Mouse (Mus musculus) limb, embryonic 10.5 days (tissue): ENCODE measurements around the gene Cacna1f. TPM values are rescaled to one million over a fixed set of nuclear protein-coding genes. Genes with fewer than 3 reads are reported as not detected.
A peak's percentile ranks its signal among the peaks of the same experiment; 100 is the strongest.

Source experiments
- DNase-seq: peaks from one replicate; pipeline ENCODE4 v3.0.0-alpha.2; 2017; ENCODE audit warnings: low spot score
- H3K27ac ChIP-seq: fragments of 300-500 bp; sonication (generic); 2 replicates; pipeline ENCODE4 v1.5.1; 2016; ENCODE audit warnings: mild to moderate bottlenecking
- H3K27me3 ChIP-seq: fragments of 300-500 bp; sonication (generic); 2 replicates; pipeline ENCODE4 v1.6.1; 2016; ENCODE audit warnings: low read depth, mild to moderate bottlenecking; ENCODE audit not compliant: poor library complexity, severe bottlenecking
- H3K36me3 ChIP-seq: fragments of 300-500 bp; sonication (generic); 2 replicates; pipeline ENCODE4 v1.6.1; 2016; ENCODE audit warnings: mild to moderate bottlenecking, moderate library complexity
- H3K4me1 ChIP-seq: fragments of 300-500 bp; sonication (generic); 2 replicates; pipeline ENCODE4 v1.6.1; 2016
- H3K4me3 ChIP-seq: fragments of 300-500 bp; sonication (generic); 2 replicates; pipeline ENCODE4 v1.5.1; 2016; ENCODE audit warnings: mild to moderate bottlenecking, moderate library complexity
- H3K9me3 ChIP-seq: fragments of 300-500 bp; sonication (generic); replicated peaks from 2 replicates; pipeline ENCODE4 v1.6.1; 2016; ENCODE audit warnings: mild to moderate bottlenecking
- WGBS: fragments of 180-500 bp; shearing (Covaris S2); methylation state at CpG from one replicate; pipeline ENCODE4 v1.1.7; 2016; 5-methylcytosine and 5-hydroxymethylcytosine counted together
- polyA plus RNA-seq: library from polyadenylated mRNA; unstranded; fragments of >200 nt; fragmentation: Nextera tagmentation; extraction: Ambion mirVana; gene quantifications from 2 replicates; pipeline ENCODE4 v1.2.1, GENCODE M21; 2016

Gene Cacna1f
- polyA plus RNA-seq, 1 experiment from 2014 or later: not detected

DNA sequence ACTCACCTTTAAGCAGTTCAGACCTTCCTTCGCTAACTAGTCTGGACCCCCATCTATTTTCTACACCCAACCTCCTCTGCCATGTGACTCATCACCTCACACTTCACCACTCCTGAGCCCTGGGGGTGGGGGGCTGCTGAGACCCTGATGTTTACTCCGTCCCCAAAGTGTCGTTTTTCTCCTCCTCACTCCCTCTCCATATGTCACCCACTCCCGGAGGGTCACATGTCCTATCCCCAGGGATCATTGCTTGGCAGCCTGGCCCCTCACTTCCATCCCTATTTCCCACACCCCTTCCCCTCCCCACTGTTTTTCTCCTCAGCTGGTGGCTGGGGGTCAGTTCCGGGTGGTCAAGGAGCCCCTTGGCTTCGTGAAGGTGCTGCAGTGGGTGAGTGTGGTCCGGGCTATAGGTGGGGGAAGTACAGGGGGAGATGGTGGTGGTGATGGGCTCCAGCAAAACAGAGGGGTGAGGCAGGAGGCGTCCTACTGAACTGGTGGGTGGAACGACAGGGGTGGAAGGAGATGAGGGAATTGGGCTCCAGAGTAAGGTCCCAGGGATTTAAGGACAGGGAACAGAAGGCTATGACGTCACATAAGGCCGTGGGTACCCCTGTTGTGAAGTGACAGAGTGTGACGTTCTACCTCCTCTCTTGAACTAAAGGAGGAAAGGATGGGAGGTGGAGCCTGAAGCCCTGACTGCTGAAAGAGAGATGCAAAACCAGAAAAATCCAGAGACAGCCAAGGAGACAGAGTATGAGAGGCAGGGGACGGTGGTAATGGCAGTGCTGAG is 32.8 kb downstream of the Cacna1f start:
- no peaks in the 10 kb centered on the region; the same call in 1 of the 2 replicates for H3K9me3 ChIP-seq
- H3K27me3 ChIP-seq: peaks cover 30% of the 10 kb centered on the region
- no peak for DNase-seq
- H3K36me3 ChIP-seq: no peaks in the 10 kb centered on the region
- 13% methylated on average over 13 of the region's 13 CpGs for WGBS
- H3K4me3 ChIP-seq: no peak overlapping the region; the same call in 1 of the 2 replicates
- peaks cover 8% of the 10 kb centered on the region for H3K4me1 ChIP-seq
- H3K27ac ChIP-seq: no peak overlapping the region

DNA sequence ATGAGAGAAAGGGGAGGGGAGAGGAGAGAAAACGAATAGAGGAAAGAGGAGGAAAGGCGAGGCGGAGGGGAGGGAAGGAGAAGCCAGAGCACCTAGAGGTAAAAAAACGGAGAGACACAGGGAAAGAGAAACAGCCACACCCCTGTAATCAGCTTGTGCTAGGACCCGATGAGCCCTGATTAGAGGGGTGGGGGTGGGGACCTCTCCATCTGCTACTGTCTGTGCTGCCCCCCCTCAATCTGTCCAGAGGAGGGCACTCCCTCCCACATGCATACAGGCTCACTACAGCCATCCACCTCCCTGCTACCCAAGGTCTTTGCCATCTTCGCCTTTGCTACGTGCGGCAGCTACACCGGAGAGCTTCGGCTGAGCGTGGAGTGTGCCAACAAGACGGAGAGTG is 33.9 kb downstream of the Cacna1f start:
- Histone ChIP-seq H3K27ac (no peak overlapping the region), H3K36me3 (no peaks in the 10 kb centered on the region), H3K4me1 (peaks cover 8% of the 10 kb centered on the region), H3K27me3 (peaks cover 30% of the 10 kb centered on the region), H3K4me3 (no peak overlapping the region), H3K9me3 (no peaks in the 10 kb centered on the region; the same call in 1 of the 2 replicates)
- no peak for DNase-seq
- WGBS: 26% methylated on average over 11 of the region's 12 CpGs

DNA sequence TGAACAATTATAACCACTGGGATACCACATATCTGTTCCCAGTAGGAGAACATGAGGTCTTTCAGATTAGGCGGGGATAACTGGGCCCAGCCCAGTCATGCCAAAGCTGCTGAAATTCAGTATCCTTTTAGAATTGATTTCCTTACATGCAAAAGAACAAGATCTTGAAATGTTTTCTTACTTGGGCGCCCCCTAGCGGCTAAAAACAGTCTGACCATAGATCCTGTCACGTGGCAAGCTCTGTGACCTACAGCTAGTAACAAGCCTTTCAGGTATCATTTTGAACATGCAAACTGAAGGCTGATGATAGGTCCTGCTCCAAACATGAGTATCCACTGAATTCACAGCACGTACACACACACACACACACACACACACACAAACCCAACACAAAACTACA is 38.5 kb downstream of the Cacna1f start:
- peak; percentile 78 for DNase-seq

DNA sequence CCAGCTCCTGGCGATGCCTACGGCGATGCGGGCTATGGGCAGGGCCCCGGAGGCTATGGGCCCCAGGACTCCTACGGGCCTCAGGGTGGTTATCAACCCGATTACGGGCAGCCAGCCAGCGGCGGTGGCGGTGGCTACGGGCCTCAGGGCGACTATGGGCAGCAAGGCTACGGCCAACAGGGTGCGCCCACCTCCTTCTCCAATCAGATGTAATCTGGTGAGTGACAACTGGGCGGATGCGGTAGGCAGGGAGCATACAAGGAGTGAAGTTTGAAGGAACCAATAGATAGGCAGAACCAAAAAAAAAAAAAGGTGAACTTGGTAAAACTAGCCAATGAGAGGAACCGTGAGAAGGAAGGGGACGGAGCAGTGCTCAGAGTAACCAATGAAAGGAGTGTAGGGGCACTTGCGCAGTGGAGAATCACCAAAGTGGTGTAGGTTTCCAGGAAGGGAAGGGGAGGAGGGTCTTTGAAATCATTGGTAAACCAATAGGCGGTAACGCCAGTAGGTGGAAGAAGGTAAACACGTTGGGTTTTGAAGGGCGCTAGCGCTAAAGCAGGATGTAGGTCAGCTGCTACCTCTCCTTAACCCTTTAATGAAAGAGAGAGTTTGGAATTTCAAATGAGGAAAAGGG is 41.9 kb downstream of the Cacna1f start:
- Histone ChIP-seq H3K27me3 (no peaks in the 10 kb centered on the region), H3K4me1 (0 out of 2 replicates have a peak, but pooled peaks cover 3% of the 10 kb centered on the region), H3K9me3 (no peaks in the 10 kb centered on the region), H3K27ac (peak overlapping the region; percentile 88), H3K4me3 (peak overlapping the region; percentile 60), H3K36me3 (no peaks in the 10 kb centered on the region)
- DNase-seq: peak; percentile 67
- 9% methylated on average over 25 of the region's 25 CpGs for WGBS

More for the DNA sequence above, 38.5 kb downstream of the Cacna1f start:
- Histone ChIP-seq H3K4me3 (no peak overlapping the region), H3K36me3 (no peaks in the 10 kb centered on the region), H3K4me1 (0 out of 2 replicates have a peak, but pooled peaks cover 3% of the 10 kb centered on the region), H3K27ac (no peak overlapping the region), H3K27me3 (peaks cover 12% of the 10 kb centered on the region), H3K9me3 (no peaks in the 10 kb centered on the region)
- 11% methylated on average over 5 of the region's 5 CpGs for WGBS

DNA sequence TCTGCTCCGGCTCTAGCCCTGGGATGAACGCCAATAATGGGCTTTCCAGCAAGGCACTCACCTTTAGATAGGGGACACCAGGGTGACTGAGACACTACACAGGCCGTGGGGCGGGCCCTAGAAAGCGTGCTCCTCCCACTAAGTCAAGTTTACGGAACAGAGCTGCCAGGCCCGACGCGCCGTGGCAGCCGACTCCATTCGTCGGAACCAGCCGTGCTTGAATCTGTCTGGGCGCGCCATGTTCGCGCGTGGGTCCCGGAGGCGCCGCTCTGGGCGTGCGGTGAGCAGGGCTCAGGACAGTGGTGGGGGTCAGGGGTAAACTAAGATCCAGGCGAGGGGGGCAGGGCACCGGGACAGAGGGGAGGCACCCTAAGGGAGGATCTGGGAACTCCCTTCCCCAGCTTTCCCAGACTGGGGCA is 50.3 kb downstream of the Cacna1f start, which contains the start of gene Prickle3:
Gene Prickle3, plus strand, starts transcription at position 40 of the 419 bp plus-strand sequence.
- H3K9me3 ChIP-seq: no peaks in the 10 kb centered on the region
- peak within 1 kb of the TSS; percentile 55 for H3K4me3 ChIP-seq
- peak; percentile 40 for DNase-seq
- peak within 1 kb of the TSS; percentile 85 for H3K27ac ChIP-seq
- WGBS: 5% methylated on average over 26 of the region's 26 CpGs
- peaks cover 27% of the 10 kb centered on the region for H3K4me1 ChIP-seq
- no peaks in the 10 kb centered on the region for H3K27me3 ChIP-seq
- no peaks in the 10 kb centered on the region for H3K36me3 ChIP-seq

DNA sequence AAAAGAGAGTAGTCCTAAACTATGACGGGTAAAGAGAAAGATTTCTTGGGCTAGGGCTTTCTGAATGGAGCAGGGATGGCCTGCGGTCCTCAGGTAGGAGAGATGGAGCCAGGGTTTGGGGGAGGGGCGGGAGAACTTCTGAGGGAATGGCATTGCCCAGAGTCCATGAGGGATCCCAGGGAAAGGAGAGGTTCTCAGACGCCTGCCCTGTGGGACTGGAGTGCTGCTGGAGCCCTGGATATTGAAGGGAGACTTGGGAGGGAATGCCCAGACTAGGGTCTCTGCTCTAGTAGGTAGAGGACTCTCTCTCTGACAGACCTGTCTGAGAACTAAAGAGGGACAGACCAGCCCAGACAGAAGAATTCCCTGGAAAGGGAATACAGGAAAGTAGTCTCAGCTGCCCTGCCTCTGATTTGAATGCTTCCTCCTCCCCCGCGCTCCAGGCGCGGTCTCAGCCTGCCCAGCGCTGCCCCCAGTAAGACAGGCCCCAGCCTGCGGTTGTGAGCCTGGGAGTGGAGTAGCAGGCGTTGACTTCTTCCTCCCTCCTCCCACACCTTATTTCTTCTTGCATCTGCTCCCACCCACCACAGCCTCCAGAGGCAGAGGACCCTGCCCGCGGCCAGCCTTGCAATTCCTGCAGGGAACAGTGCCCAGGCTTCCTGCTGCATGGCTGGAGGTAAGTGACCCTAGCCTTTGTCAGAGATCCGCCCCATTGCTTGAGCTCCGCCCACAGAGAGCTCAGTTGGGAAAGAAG is 51.3 kb downstream of the Cacna1f start:
- Histone ChIP-seq H3K4me3 (peak overlapping the region; percentile 55), H3K4me1 (peaks cover 27% of the 10 kb centered on the region), H3K27ac (peak overlapping the region; percentile 85), H3K36me3 (no peaks in the 10 kb centered on the region), H3K27me3 (no peaks in the 10 kb centered on the region), H3K9me3 (no peaks in the 10 kb centered on the region)
- peak; percentile 53 for DNase-seq
- 17% methylated on average over 14 of the region's 15 CpGs for WGBS

DNA sequence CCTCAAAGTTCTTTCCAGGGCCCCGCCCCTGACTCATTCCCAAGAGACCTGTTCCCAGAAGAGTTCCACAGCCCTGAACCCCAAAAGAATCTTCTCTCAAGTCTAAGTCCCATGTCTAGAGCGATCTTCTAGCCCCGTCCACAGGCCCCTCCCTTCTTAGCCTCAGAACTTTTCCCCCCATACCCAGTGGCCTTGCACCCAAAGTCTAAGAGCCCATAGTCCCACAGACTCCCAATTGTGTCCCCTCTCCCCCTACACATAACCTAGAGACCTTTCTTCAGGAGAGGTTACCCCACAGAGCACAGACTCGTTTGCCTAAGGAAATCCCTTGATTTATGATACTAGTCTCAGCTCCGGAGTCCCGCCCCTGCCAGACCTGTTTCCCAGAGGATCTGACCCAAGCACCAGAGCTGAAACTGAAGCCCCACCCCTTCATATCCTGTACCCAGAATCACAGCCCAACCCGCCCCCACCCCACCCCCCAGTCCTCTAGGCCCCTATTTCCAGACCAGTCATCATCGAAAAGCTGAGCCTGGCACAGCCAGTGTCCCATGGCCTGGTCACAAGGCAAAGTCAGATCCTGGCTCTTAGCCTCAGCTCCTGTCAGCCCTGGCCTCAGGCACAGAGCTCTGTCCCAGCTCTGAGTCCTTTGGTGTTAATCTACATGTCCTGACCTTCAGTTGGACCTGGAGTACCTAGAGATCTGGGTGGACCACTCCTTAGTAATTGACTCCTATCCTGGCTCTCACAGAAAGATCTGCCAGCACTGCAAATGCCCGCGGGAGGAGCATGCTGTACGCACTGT is 52.1 kb downstream of the Cacna1f start:
- Histone ChIP-seq H3K4me1 (peaks cover 27% of the 10 kb centered on the region), H3K27me3 (no peaks in the 10 kb centered on the region), H3K36me3 (no peaks in the 10 kb centered on the region), H3K27ac (peak overlapping the region; percentile 85), H3K9me3 (no peaks in the 10 kb centered on the region), H3K4me3 (peak overlapping the region; percentile 55)
- DNase-seq: peak; percentile 35
- WGBS: 44% methylated on average over 11 of the region's 11 CpGs

DNA sequence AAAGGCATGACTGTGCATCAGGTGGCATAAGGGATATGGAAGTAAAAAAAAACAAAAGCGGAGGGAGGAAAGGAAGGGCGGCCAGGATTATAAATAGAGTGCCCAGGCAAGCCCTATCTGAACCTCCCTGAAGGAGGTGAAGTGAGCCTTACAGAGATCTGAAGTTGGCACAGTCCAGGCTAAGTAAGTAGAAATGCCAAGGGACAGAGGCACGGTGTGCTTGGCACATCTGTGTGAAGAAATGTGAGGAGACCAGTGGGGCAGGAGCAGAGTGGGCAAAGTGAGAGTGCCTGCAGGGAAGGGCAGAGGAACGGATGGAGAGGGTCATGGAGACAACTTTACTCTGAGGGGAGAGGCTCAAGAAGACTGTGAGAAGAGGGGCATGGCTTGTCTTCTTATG is 54.2 kb downstream of the Cacna1f start:
- Histone ChIP-seq H3K4me3 (no peak overlapping the region), H3K9me3 (no peaks in the 10 kb centered on the region), H3K27ac (no peak overlapping the region), H3K36me3 (peaks cover 7% of the 10 kb centered on the region), H3K4me1 (peaks cover 27% of the 10 kb centered on the region), H3K27me3 (no peaks in the 10 kb centered on the region)
- WGBS: 76% methylated on average over 4 of the region's 4 CpGs
- DNase-seq: no peak

DNA sequence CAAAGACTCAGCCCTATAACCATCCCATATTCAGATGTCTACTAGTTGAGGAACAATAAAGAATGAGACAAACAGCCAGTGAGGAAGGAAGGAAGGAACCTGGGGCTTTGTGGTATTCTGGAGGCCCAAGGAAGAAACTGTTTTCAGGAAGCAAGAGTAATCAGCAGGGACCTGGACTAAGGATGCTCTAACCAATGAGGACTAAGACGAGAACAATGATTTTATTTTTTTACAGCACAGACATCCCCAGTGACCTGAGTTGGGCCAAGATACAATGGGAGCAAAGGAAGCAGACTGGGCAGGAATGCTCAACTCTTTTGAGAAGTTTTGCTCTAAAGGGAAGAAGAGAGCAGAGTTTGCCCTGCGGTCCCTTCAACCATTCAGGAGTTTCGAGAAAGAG is 56.1 kb downstream of the Cacna1f start:
- 85% methylated on average over 3 of the region's 3 CpGs for WGBS
- Histone ChIP-seq H3K9me3 (no peaks in the 10 kb centered on the region), H3K4me1 (peaks cover 16% of the 10 kb centered on the region), H3K27ac (no peak overlapping the region), H3K27me3 (no peaks in the 10 kb centered on the region), H3K36me3 (peaks cover 23% of the 10 kb centered on the region), H3K4me3 (no peak overlapping the region)
- no peak for DNase-seq

DNA sequence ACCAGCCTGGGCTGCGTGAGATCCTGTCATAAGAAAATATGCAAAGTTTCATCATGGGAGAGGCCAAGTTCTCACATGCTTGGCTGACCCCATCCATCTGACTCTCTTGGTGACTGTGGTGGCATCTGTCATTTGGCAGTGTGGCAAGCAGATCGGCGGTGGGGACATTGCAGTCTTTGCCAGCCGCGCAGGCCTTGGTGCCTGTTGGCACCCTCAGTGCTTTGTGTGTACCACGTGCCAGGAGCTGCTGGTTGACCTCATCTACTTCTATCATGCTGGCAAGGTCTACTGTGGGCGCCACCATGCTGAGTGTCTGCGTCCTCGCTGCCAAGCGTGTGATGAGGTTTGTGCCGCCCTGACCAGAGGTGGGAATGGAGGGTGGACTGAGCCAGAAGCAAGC is 57.9 kb downstream of the Cacna1f start:
- 91% methylated on average over 11 of the region's 11 CpGs for WGBS
- H3K4me1 ChIP-seq: no peaks in the 10 kb centered on the region
- no peak overlapping the region for H3K4me3 ChIP-seq
- no peaks in the 10 kb centered on the region for H3K9me3 ChIP-seq
- no peak for DNase-seq
- H3K27me3 ChIP-seq: no peaks in the 10 kb centered on the region
- H3K36me3 ChIP-seq: peaks cover 32% of the 10 kb centered on the region
- no peak overlapping the region for H3K27ac ChIP-seq

DNA sequence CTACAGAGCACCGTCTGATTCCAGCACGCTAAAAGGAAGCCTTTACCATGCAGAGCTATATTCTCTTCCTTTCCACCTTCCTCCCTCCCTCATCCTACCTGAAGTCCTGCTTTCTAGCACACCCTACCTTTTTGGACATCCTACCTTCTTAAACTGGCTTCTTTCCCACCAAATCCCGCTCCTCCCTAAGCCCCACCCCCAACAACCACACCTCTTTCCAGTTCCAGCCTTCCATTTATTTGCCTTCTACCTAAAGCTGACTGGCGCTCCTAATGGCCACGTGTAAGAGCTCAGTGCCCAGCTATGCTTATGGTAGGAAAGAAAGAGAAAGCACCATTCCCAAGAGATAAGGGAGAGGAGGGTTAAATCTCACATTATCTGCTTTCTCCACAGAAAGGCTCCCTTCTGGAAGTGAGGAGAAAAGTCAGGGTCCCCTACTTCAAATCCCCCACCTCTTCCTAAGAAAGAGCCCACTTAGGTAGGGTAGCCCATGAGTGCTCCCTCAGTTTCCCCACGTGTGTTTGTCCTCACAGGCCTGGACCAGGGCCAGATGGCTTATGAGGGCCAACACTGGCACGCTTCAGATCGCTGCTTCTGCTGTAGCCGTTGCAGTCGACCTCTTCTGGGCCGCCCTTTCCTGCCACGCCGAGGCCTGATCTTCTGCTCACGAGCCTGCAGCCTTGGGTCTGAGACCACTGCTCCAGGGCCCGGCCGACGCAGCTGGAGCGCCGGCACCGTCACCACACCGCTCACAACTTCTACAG is 59.0 kb downstream of the Cacna1f start:
- no peaks in the 10 kb centered on the region for H3K9me3 ChIP-seq
- no peaks in the 10 kb centered on the region for H3K27me3 ChIP-seq
- 76% methylated on average over 21 of the region's 21 CpGs for WGBS
- DNase-seq: no peak
- H3K36me3 ChIP-seq: peaks cover 32% of the 10 kb centered on the region
- no peak overlapping the region for H3K27ac ChIP-seq
- no peaks in the 10 kb centered on the region for H3K4me1 ChIP-seq
- H3K4me3 ChIP-seq: no peak overlapping the region
